Mouse (Mus musculus) gastrocnemius, adult 8-10 months (tissue): ENCODE measurements around the gene Igtp. TPM values are rescaled to one million over a fixed set of nuclear protein-coding genes. Genes with fewer than 3 reads are reported as not detected.

Source experiments
- total RNA-seq, 4 experiments: library from RNA; stranded (reverse); gene quantifications; 2 replicates each; pipeline ENCODE4 v1.2.4; 2022

The Igtp gene
- total RNA-seq, 4 experiments from 2014 or later: 7.9 to 9.9 (median 8.3) TPM

Other genes starting within 250 kb of the Igtp start
- 100 to 1,000 TPM in 3 of 4 experiments, 10 to 100 TPM in 1; 98.4 to 121 (median 107) TPM for gene Larp1, start 190.5 kb upstream of the Igtp start, total RNA-seq
- not detected for gene Gm12248, start 106.4 kb upstream of the Igtp start, total RNA-seq
- gene Cnot8, start 95.4 kb upstream of the Igtp start, total RNA-seq: 10 to 100 TPM; 30.3 to 36.8 (median 32.5) TPM
- 10 to 100 TPM in 2 of 4 experiments, 1 to 10 TPM in 2; 9.0 to 11.3 (median 10.1) TPM for gene Gemin5, start 31.0 kb upstream of the Igtp start, total RNA-seq
- gene Mrpl22, start 27.9 kb upstream of the Igtp start, total RNA-seq: 10 to 100 TPM; 33.9 to 39.7 (median 37.6) TPM
- 10 to 100 TPM in 2 of 4 experiments, 1 to 10 TPM in 2; 8.3 to 11.3 (median 9.9) TPM for gene Irgm2, start 62 bp downstream of the Igtp start, total RNA-seq
- not detected for gene 4930438A08Rik, start 75.2 kb downstream of the Igtp start, total RNA-seq
- gene Zfp692, start 107.5 kb downstream of the Igtp start, total RNA-seq: 1 to 10 TPM; 2.5 to 5.3 (median 3.1) TPM
- 10 to 100 TPM; 39.8 to 49.3 (median 40.6) TPM for gene Zfp672, start 130.8 kb downstream of the Igtp start, total RNA-seq
- gene Sh3bp5l, start 131.2 kb downstream of the Igtp start, total RNA-seq: 10 to 100 TPM; 22.1 to 27.2 (median 24.4) TPM
- gene Lypd8, start 179.5 kb downstream of the Igtp start, total RNA-seq: not detected
- gene 1810065E05Rik, start 221.6 kb downstream of the Igtp start, total RNA-seq: not detected
- gene Gm12253, start 233.0 kb downstream of the Igtp start, total RNA-seq: not detected